Mouse (Mus musculus): Measurements from ENCODE around the gene Lag3.

Gene Lag3

GRCm38 (mm10) chr6:124920318-124921085 is 9.0 kb upstream of the Lag3 start:
- no peak for DNase-seq (ENCODE audit: extremely low spot score, low read depth, low spot score)

- peak; percentile 96 for DNase-seq (ENCODE audit: extremely low spot score, low read depth, low spot score)
Observed at GRCm38 (mm10) chr6:124919695-124920317, 8.3 kb upstream of the Lag3 start, which contains the start of gene Ptms. Ptms (minus strand) TSS chr6:124920103.

DNA sequence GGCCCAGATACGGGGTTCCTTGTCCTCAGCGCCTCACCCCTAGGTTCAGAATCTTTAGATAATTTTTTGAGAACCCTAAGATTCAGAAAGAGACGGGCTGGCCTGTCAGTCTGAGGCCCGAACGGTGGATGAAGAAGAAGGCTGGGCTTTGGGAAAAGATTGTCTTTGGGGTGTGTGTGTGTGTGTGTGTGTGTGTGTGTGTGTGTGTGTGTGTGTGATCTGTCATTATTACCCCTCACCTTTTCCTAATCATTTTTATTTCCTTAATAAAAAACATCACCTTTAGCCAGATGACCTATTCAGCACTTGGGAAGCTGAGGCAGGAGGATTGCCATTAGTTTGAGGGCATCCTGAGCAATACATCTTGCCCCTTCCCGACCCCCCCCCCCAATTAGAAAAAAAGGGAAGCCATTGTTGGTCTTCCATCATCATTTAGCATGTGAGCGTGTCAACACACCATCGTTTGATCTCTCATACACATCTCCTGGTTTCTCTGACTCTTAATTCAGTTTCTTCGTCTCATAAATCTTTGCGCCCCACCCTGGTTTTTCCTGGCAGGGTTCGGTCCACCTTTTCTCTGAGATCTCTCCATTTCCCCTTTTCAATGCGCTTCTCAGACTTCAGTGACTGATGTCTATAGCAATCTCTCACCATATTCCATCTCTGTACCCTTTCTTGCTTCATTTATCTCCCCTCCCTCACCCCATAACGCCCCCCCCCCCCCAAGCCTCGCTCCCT is 7.6 kb upstream of the Lag3 start:
- no peak for DNase-seq (ENCODE audit: extremely low spot score, low read depth, low spot score)

- DNase-seq (ENCODE audit: extremely low spot score, low read depth, low spot score), result no peak
Observed at GRCm38 (mm10) chr6:124918331-124918690, 6.8 kb upstream of the Lag3 start.

GRCm38 (mm10) chr6:124917518-124918330 is 6.2 kb upstream of the Lag3 start:
- DNase-seq (ENCODE audit: extremely low spot score, low read depth, low spot score), result no peak

GRCm38 (mm10) chr6:124916695-124917517 is 5.4 kb upstream of the Lag3 start:
- no peak for DNase-seq (ENCODE audit: extremely low spot score, low read depth, low spot score)

GRCm38 (mm10) chr6:124915942-124916694 is 4.6 kb upstream of the Lag3 start:
- DNase-seq (ENCODE audit: extremely low spot score, low read depth, low spot score), result no peak

- no peak for DNase-seq (ENCODE audit: extremely low spot score, low read depth, low spot score)
Observed at GRCm38 (mm10) chr6:124915160-124915941, 3.8 kb upstream of the Lag3 start.

DNA sequence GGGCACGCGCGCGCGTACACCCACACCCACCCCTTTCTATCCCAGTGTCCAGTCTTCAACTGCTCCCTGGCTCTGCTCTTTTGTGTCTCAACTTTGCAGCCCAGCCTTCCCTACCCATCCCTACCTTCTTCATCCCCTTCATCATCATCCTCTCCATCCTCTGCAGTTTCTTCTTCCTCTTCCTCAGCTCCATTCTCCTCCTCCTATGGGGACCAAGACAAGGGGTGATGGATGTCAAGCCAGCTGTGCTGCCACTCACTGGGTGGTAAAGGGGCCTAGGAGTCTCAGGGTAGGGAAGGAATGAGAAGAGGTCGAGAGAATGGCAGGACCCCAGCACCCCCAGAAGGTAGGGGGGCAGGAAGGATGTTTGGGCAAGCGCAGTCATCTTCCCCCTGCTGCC is 3.0 kb upstream of the Lag3 start:
- DNase-seq (ENCODE audit: extremely low spot score, low read depth, low spot score), result no peak

DNA sequence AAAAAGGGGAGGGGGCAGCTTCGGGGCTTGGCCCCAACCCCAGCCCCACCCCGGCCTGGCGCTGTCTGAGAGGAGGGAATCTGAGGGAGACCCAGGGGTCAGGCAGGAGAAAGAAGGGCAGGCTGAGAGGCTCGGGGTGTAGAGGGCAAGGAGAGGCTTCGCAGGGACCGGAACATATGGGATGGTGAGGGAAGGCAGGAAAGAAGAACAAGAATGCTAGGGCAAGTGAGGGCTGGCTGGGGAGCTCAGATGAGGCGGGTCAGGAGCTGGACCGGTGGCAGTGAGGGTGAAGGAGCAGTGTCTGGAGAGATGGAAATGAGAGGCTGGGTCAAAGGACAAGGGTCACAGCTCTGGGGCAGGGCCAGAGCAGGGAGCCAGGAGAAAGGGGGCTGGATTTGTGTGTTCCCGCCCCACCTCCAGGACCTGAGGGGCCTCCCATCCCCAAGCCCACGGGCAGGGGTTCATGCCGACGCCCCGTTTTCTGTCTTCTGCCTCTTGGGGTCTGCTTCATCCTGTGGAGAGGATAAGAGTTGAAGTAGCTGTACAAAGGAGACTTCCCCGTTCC is 2.3 kb upstream of the Lag3 start:
- DNase-seq (ENCODE audit: extremely low spot score, low read depth, low spot score), result no peak

GRCm38 (mm10) chr6:124913214-124913613 is 1.7 kb upstream of the Lag3 start:
- DNase-seq (ENCODE audit: extremely low spot score, low read depth, low spot score), result no peak

DNA sequence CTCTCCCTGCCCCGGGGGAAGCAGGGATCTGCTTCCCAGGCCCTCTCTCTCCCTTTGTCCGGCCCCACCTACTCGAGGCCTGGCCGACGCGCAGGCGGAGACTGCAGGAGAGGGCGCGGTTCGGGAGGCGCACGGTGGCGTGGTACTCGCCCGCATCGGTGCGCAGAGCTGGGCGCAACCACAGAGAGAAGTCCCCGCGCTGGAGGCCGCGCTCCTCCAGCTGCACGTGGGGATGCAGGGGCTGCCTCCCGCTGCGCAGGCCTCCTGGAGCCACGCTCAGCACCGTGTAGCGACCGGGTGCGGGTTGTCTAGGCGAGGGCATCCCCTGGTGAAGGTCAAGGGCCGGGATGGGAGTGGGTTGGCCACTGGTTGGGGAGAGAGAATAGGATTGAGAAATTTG is 1.5 kb downstream of the Lag3 start:
- no peak for DNase-seq (ENCODE audit: extremely low spot score, low read depth, low spot score)

DNA sequence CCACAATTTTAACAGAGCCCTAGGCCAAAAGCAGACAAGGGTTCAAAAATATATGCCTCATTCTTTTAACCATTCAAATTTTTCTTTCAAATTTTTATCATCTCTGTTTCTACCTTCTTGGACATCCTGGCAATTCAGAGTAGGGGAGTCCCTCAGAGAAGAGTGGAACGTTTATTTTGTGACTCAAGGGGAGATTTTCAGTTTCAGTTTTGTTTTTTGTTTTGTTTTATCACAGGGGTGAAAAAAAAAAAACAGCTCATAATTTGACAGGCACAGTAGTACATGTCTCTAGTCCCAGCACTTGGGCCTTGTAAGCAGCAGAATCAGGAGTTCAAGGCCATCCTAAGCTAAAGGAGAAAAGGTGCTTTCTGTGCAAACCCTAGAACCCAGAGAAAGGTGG is 3.7 kb downstream of the Lag3 start:
- no peak for DNase-seq (ENCODE audit: extremely low spot score, low read depth, low spot score)

DNA sequence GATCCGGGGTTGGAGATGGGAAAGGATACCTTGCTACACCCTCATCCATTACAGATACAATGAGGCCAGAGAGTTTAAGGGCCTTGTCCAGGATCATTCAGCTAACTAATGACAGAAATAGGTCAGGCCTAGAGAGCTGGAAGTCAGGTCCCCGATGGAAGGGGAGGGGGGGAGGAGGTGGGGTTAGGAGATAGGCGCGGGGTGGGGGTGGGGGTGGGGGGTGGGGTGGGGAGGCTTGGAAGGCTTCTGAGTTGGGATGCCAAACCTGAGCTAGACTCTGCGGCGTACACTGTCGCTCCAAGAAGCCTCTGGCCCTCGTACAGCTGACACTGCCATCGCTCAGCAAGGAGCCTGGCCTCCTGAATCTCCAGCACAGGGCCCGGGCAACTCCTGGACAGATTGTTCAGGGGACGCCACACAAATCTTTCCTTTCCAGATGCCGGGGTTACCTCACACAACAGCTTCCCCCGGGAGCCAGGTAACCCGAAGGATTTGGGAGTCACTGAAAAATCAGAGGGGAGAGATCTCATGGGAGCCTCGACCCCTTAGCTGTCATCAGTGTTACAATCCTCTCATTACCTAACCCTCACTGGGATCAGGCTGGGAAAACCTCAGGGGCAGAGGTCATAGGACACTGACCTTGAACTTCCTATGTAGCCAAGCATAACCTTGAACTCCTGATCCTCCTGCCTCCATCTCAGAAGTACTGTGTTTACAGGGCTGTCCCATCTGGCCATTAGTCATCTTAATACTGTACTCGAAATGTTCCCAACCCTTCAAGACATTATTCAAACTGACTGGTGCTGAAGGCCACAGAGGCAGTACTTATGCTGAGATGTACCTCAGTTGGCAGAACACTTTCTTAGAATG is 6.3 kb downstream of the Lag3 start:
- DNase-seq (ENCODE audit: extremely low spot score, low read depth, low spot score), result no peak

- DNase-seq (ENCODE audit: extremely low spot score, low read depth, low spot score), result peak; percentile 60
Observed at GRCm38 (mm10) chr6:124904161-124904981, 7.1 kb downstream of the Lag3 start.

DNA sequence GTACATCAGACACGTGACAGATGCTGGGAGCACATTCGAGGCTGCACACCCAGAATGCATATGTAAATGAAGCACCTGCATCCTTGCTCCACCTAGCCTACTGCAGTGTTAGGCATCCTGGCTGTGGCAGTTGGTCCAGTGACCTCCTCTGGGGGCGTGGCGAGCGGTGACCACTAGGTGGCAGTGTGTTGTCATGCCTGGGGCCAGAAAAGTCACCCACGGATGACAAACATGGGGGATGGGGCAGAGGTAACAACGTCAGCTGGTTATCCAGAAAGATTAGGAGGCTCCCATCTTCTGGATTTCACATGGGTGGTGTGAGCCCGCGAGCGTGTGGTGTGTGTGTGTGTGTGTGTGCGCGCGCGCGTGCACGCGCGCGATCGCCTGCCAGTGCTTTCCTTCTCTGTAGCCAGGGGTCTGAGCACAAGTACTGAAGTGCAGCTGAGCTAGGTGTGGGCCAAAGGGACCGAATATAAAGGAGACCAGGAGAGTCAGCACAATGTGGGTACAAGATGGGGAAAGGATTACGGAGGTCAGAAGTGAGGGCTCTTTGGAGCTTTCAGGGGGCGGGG is 7.8 kb downstream of the Lag3 start:
- peak; percentile 89 for DNase-seq (ENCODE audit: extremely low spot score, low read depth, low spot score)

All from hindlimb bud, embryonic 11.5 days (tissue).